Mouse (Mus musculus): ENCODE results near the gene Tsga10ip. TPM values are rescaled to one million over a fixed set of nuclear protein-coding genes. Genes with fewer than 3 reads are reported as not detected.
A peak's percentile ranks its signal among the peaks of the same experiment; 100 is the strongest.

Tsga10ip gene
- polyA plus RNA-seq, 1 experiment: 0.37 TPM

DNA sequence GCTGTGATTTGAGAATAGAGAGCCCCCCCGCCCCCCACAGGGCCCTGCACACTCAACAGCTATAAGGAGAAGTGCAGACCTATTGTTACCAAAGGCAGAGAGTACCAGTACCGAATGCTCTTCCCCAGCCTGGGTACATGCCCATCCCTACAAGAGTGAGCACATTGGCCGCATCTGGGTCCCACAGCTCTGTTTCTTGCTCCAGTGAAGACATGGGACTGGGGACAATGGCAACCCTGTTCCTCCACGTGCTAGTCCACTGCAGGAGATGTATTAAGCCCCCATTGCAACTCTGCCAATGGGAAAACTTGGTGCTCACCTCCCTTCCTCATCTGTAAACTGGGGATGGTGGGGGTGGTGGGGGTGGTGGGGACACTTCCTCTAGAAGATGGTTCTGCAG is 11.5 kb upstream of the Tsga10ip start:
- no peaks in the 10 kb centered on the region for H3K27me3 ChIP-seq (ENCODE audit: control insufficient read depth, insufficient read depth, insufficient read length)
- H3ac ChIP-seq (ENCODE audit: control insufficient read depth, insufficient read length): no peak overlapping the region
- H3K79me2 ChIP-seq (ENCODE audit: control insufficient read depth, insufficient read depth): no peaks in the 10 kb centered on the region
- TF ChIP-seq E2F4 (IDR thresholded peaks at IDR 0.05; ENCODE audit: insufficient read depth) (no peak), CEBPB (IDR thresholded peaks at IDR 0.05; ENCODE audit: insufficient read depth, poor library complexity, severe bottlenecking) (no peak), SRF (IDR thresholded peaks at IDR 0.05; ENCODE audit: control insufficient read depth, insufficient read length, low read depth) (no peak), POLR2A (IDR thresholded peaks at IDR 0.05; ENCODE audit: insufficient read length, low read depth) (no peak), TCF3 (IDR thresholded peaks at IDR 0.05; ENCODE audit: insufficient read length, low read depth) (no peak), USF1 (IDR thresholded peaks at IDR 0.05; ENCODE audit: low read depth) (no peak), MAX (IDR thresholded peaks at IDR 0.05; ENCODE audit: low read depth) (no peak), REST (IDR thresholded peaks at IDR 0.05; ENCODE audit: insufficient read depth, insufficient read length) (no peak)
- H3K36me3 ChIP-seq (ENCODE audit: control insufficient read depth, insufficient read depth): no peaks in the 10 kb centered on the region
- no peak overlapping the region for H3K4me3 ChIP-seq
- H3K4me2 ChIP-seq (ENCODE audit: low read depth): no peak overlapping the region

DNA sequence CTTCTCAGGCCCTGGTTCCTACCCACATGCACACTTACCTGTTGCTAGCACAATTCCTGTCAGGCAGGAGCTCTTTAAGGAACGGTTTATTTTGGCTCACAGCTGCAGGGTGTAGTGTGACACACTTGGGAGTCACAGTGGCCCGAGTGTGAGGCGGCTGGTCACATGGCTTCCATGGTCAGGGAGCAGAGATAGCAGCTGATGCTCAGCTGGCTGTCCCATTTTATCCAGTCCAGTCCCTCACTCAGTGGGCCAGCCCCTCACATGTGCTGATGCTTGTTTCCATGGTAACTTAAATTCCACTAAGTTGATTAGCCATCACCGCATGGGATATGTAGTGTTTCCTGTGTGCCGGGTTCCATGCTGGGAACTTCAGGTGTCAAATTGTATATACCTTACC is 9.6 kb upstream of the Tsga10ip start:
- Histone ChIP-seq H3K4me3 (no peak overlapping the region), H3ac (ENCODE audit: control insufficient read depth, insufficient read length) (no peak overlapping the region), H3K79me2 (ENCODE audit: control insufficient read depth, insufficient read depth) (no peaks in the 10 kb centered on the region), H3K4me2 (ENCODE audit: low read depth) (peak overlapping the region; percentile 39), H3K36me3 (ENCODE audit: control insufficient read depth, insufficient read depth) (no peaks in the 10 kb centered on the region), H3K27me3 (ENCODE audit: control insufficient read depth, insufficient read depth, insufficient read length) (no peaks in the 10 kb centered on the region)
- TF ChIP-seq MYOD1 (IDR thresholded peaks at IDR 0.05; ENCODE audit: control insufficient read depth in 1 of 3, insufficient read length in 2 of 3, low read depth in 2 of 3): peak in 1 of 3 experiments; percentile 58
- peak in 2 of 3 experiments; percentile 35 to 76 for TF ChIP-seq MYOG (IDR thresholded peaks at IDR 0.05; ENCODE audit: control insufficient read depth in 1 of 3, insufficient read depth in 1 of 3, insufficient read length in 2 of 3, low read depth in 2 of 3)
- no peak for TF ChIP-seq REST (IDR thresholded peaks at IDR 0.05; ENCODE audit: insufficient read depth, insufficient read length)
- peak; percentile 43 for TF ChIP-seq USF1 (IDR thresholded peaks at IDR 0.05; ENCODE audit: low read depth)

GRCm38 (mm10) chr19:5410641-5411040 is 8.3 kb upstream of the Tsga10ip start:
- H3K79me2 ChIP-seq (ENCODE audit: control insufficient read depth, insufficient read depth): no peaks in the 10 kb centered on the region
- no peak overlapping the region for H3ac ChIP-seq (ENCODE audit: control insufficient read depth, insufficient read length)
- no peak overlapping the region for H3K4me3 ChIP-seq
- no peaks in the 10 kb centered on the region for H3K27me3 ChIP-seq (ENCODE audit: control insufficient read depth, insufficient read depth, insufficient read length)
- no peak overlapping the region for H3K4me2 ChIP-seq (ENCODE audit: low read depth)
- H3K36me3 ChIP-seq (ENCODE audit: control insufficient read depth, insufficient read depth): no peaks in the 10 kb centered on the region
- no peak for TF ChIP-seq REST (IDR thresholded peaks at IDR 0.05; ENCODE audit: insufficient read depth, insufficient read length)
- no peak for TF ChIP-seq CEBPB (IDR thresholded peaks at IDR 0.05; ENCODE audit: insufficient read depth, poor library complexity, severe bottlenecking)
- no peak for TF ChIP-seq SRF (IDR thresholded peaks at IDR 0.05; ENCODE audit: control insufficient read depth, insufficient read length, low read depth)
- no peak for TF ChIP-seq POLR2A (IDR thresholded peaks at IDR 0.05; ENCODE audit: insufficient read length, low read depth)
- TF ChIP-seq POLR2AphosphoS2 (IDR thresholded peaks at IDR 0.05; ENCODE audit: insufficient read length, low read depth): no peak
- no peak for TF ChIP-seq MYOD1 (IDR thresholded peaks at IDR 0.05; ENCODE audit: control insufficient read depth in 1 of 3, insufficient read length in 2 of 3, low read depth in 2 of 3)
- TF ChIP-seq TCF12 (IDR thresholded peaks at IDR 0.05; ENCODE audit: insufficient read depth, poor library complexity, severe bottlenecking): no peak
- TF ChIP-seq USF1 (IDR thresholded peaks at IDR 0.05; ENCODE audit: low read depth): no peak
- no peak for TF ChIP-seq MAX (IDR thresholded peaks at IDR 0.05; ENCODE audit: low read depth)
- TF ChIP-seq MYOG (IDR thresholded peaks at IDR 0.05; ENCODE audit: control insufficient read depth in 1 of 3, insufficient read depth in 1 of 3, insufficient read length in 2 of 3, low read depth in 2 of 3): no peak

GRCm38 (mm10) chr19:5409068-5409467 is 6.7 kb upstream of the Tsga10ip start:
- Histone ChIP-seq H3K79me2 (ENCODE audit: control insufficient read depth, insufficient read depth) (no peaks in the 10 kb centered on the region), H3K27me3 (ENCODE audit: control insufficient read depth, insufficient read depth, insufficient read length) (no peaks in the 10 kb centered on the region), H3K4me2 (ENCODE audit: low read depth) (no peak overlapping the region), H3K36me3 (ENCODE audit: control insufficient read depth, insufficient read depth) (no peaks in the 10 kb centered on the region), H3ac (ENCODE audit: control insufficient read depth, insufficient read length) (no peak overlapping the region), H3K4me3 (no peak overlapping the region)
- TF ChIP-seq POLR2A (IDR thresholded peaks at IDR 0.05; ENCODE audit: insufficient read length, low read depth): no peak
- no peak for TF ChIP-seq CEBPB (IDR thresholded peaks at IDR 0.05; ENCODE audit: insufficient read depth, poor library complexity, severe bottlenecking)
- TF ChIP-seq E2F4 (IDR thresholded peaks at IDR 0.05; ENCODE audit: insufficient read depth): no peak
- no peak for TF ChIP-seq TCF3 (IDR thresholded peaks at IDR 0.05; ENCODE audit: insufficient read length, low read depth)
- no peak for TF ChIP-seq POLR2AphosphoS2 (IDR thresholded peaks at IDR 0.05; ENCODE audit: insufficient read length, low read depth)
- TF ChIP-seq MYOG (IDR thresholded peaks at IDR 0.05; ENCODE audit: control insufficient read depth in 1 of 3, insufficient read depth in 1 of 3, insufficient read length in 2 of 3, low read depth in 2 of 3): no peak
- no peak for TF ChIP-seq MAX (IDR thresholded peaks at IDR 0.05; ENCODE audit: low read depth)
- TF ChIP-seq USF1 (IDR thresholded peaks at IDR 0.05; ENCODE audit: low read depth): no peak
- no peak for TF ChIP-seq SRF (IDR thresholded peaks at IDR 0.05; ENCODE audit: control insufficient read depth, insufficient read length, low read depth)
- no peak for TF ChIP-seq REST (IDR thresholded peaks at IDR 0.05; ENCODE audit: insufficient read depth, insufficient read length)
- TF ChIP-seq MYOD1 (IDR thresholded peaks at IDR 0.05; ENCODE audit: control insufficient read depth in 1 of 3, insufficient read length in 2 of 3, low read depth in 2 of 3): no peak
- TF ChIP-seq TCF12 (IDR thresholded peaks at IDR 0.05; ENCODE audit: insufficient read depth, poor library complexity, severe bottlenecking): no peak
